Mouse (Mus musculus): ENCODE results near the gene Htr5b. TPM values are rescaled to one million over a fixed set of nuclear protein-coding genes. Genes with fewer than 3 reads are reported as not detected.

Htr5b gene
- polyA plus RNA-seq, 1 experiment from 2014 or later = 1.2 TPM

DNA sequence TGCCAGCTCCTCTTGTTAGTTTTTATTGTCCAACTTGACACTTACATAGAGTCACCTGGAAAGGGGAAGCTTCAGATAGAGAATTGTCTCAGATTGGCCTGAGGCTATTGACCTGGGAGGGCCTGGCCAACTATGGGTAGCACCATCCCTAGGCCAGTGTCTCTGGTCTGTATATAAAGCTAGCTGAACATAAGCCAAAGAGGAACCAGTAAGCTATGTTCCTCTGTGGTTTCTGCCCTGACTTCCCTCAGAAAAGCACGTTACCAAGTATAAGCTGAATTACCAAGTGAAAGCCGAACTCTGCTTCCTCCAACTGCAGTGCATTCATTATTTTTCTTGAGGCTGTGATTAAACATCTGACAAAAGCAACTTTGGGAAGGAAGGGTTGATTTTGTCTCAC lies 19.5 kb downstream of the Htr5b start:
- Histone ChIP-seq H3K9ac (ENCODE audit: low read depth, low read length) (no peak overlapping the region), H3K9me3 (replicated peaks; ENCODE audit: low read length) (no peaks in the 10 kb centered on the region), H3K4me3 (replicated peaks; ENCODE audit: low read depth, low read length) (no peak overlapping the region), H3K27me3 (ENCODE audit: insufficient read depth, low read length) (no peaks in the 10 kb centered on the region), H3K36me3 (ENCODE audit: insufficient read depth, low read length) (0 out of 2 replicates have a peak, but pooled peaks cover 2% of the 10 kb centered on the region), H3K4me2 (ENCODE audit: low read length) (no peak overlapping the region), H3K4me1 (replicated peaks; ENCODE audit: insufficient read depth, low read length) (no peaks in the 10 kb centered on the region), H3K27ac (no peak overlapping the region)
- WGBS = 90% methylated on average over 2 of the region's 2 CpGs
- TF ChIP-seq CTCF (IDR thresholded peaks at IDR 0.05; ENCODE audit: low read depth) = no peak
- DNase-seq (ENCODE audit: low spot score) = no peak
- no peak for ATAC-seq (replicated peaks; ENCODE audit: low FRiP score, low read depth)

- no peak overlapping the region for H3K9ac ChIP-seq (ENCODE audit: low read depth, low read length)
- H3K27ac ChIP-seq = no peak overlapping the region
- no peaks in the 10 kb centered on the region for H3K4me1 ChIP-seq (replicated peaks; ENCODE audit: insufficient read depth, low read length)
- H3K4me3 ChIP-seq (replicated peaks; ENCODE audit: low read depth, low read length) = no peak overlapping the region
- no peaks in the 10 kb centered on the region for H3K27me3 ChIP-seq (ENCODE audit: insufficient read depth, low read length)
- WGBS = 95% methylated on average over 4 of the region's 4 CpGs
- TF ChIP-seq CTCF (IDR thresholded peaks at IDR 0.05; ENCODE audit: low read depth) = no peak
- H3K9me3 ChIP-seq (replicated peaks; ENCODE audit: low read length) = no peaks in the 10 kb centered on the region
- no peak for DNase-seq (ENCODE audit: low spot score)
- ATAC-seq (replicated peaks; ENCODE audit: low FRiP score, low read depth) = no peak
- peaks cover 40% of the 10 kb centered on the region; the same call in 1 of the 2 replicates for H3K36me3 ChIP-seq (ENCODE audit: insufficient read depth, low read length)
- no peak overlapping the region for H3K4me2 ChIP-seq (ENCODE audit: low read length)
Observed at GRCm38 (mm10) chr1:121497093-121497492, 31.2 kb downstream of the Htr5b start.

- Histone ChIP-seq H3K9me3 (replicated peaks; ENCODE audit: low read length) (no peaks in the 10 kb centered on the region), H3K4me3 (replicated peaks; ENCODE audit: low read depth, low read length) (no peak overlapping the region), H3K4me1 (replicated peaks; ENCODE audit: insufficient read depth, low read length) (no peaks in the 10 kb centered on the region), H3K27ac (no peak overlapping the region), H3K9ac (ENCODE audit: low read depth, low read length) (no peak overlapping the region), H3K4me2 (ENCODE audit: low read length) (no peak overlapping the region), H3K27me3 (ENCODE audit: insufficient read depth, low read length) (no peaks in the 10 kb centered on the region), H3K36me3 (ENCODE audit: insufficient read depth, low read length) (peaks cover 39% of the 10 kb centered on the region)
- DNase-seq (ENCODE audit: low spot score) (peak; percentile 44), ATAC-seq (replicated peaks; ENCODE audit: low FRiP score, low read depth) (peak; percentile 77)
- TF ChIP-seq CTCF (IDR thresholded peaks at IDR 0.05; ENCODE audit: low read depth) = peak; percentile 67
- 34% methylated on average over 5 of the region's 5 CpGs for WGBS
Observed at GRCm38 (mm10) chr1:121490241-121490640, 38.0 kb downstream of the Htr5b start.

GRCm38 (mm10) chr1:121486803-121487202 lies 41.5 kb downstream of the Htr5b start:
- 93% methylated on average over 6 of the region's 6 CpGs for WGBS
- H3K36me3 ChIP-seq (ENCODE audit: insufficient read depth, low read length) = peaks cover 28% of the 10 kb centered on the region
- no peak for ATAC-seq (replicated peaks; ENCODE audit: low FRiP score, low read depth)
- H3K9ac ChIP-seq (ENCODE audit: low read depth, low read length) = no peak overlapping the region
- H3K4me2 ChIP-seq (ENCODE audit: low read length) = no peak overlapping the region
- no peak for DNase-seq (ENCODE audit: low spot score)
- H3K27me3 ChIP-seq (ENCODE audit: insufficient read depth, low read length) = no peaks in the 10 kb centered on the region
- H3K9me3 ChIP-seq (replicated peaks; ENCODE audit: low read length) = no peaks in the 10 kb centered on the region
- H3K4me3 ChIP-seq (replicated peaks; ENCODE audit: low read depth, low read length) = no peak overlapping the region
- no peak overlapping the region for H3K27ac ChIP-seq
- H3K4me1 ChIP-seq (replicated peaks; ENCODE audit: insufficient read depth, low read length) = no peaks in the 10 kb centered on the region
- TF ChIP-seq CTCF (IDR thresholded peaks at IDR 0.05; ENCODE audit: low read depth) = no peak

- WGBS = 75% methylated on average over 4 of the region's 4 CpGs
- Histone ChIP-seq H3K4me2 (ENCODE audit: low read length) (no peak overlapping the region), H3K9ac (ENCODE audit: low read depth, low read length) (no peak overlapping the region), H3K27ac (no peak overlapping the region), H3K9me3 (replicated peaks; ENCODE audit: low read length) (no peaks in the 10 kb centered on the region), H3K27me3 (ENCODE audit: insufficient read depth, low read length) (no peaks in the 10 kb centered on the region), H3K4me1 (replicated peaks; ENCODE audit: insufficient read depth, low read length) (no peaks in the 10 kb centered on the region), H3K36me3 (ENCODE audit: insufficient read depth, low read length) (peaks cover 33% of the 10 kb centered on the region), H3K4me3 (replicated peaks; ENCODE audit: low read depth, low read length) (no peak overlapping the region)
- DNase-seq (ENCODE audit: low spot score) (no peak), ATAC-seq (replicated peaks; ENCODE audit: low FRiP score, low read depth) (no peak)
- no peak for TF ChIP-seq CTCF (IDR thresholded peaks at IDR 0.05; ENCODE audit: low read depth)
Observed at GRCm38 (mm10) chr1:121483091-121483490, 45.2 kb downstream of the Htr5b start.

- Histone ChIP-seq H3K4me3 (replicated peaks; ENCODE audit: low read depth, low read length) (no peak overlapping the region), H3K9me3 (replicated peaks; ENCODE audit: low read length) (no peaks in the 10 kb centered on the region), H3K36me3 (ENCODE audit: insufficient read depth, low read length) (peaks cover 36% of the 10 kb centered on the region), H3K4me1 (replicated peaks; ENCODE audit: insufficient read depth, low read length) (no peaks in the 10 kb centered on the region), H3K27ac (no peak overlapping the region), H3K4me2 (ENCODE audit: low read length) (no peak overlapping the region), H3K9ac (ENCODE audit: low read depth, low read length) (no peak overlapping the region), H3K27me3 (ENCODE audit: insufficient read depth, low read length) (no peaks in the 10 kb centered on the region)
- 89% methylated on average over 5 of the region's 5 CpGs for WGBS
- no peak for TF ChIP-seq CTCF (IDR thresholded peaks at IDR 0.05; ENCODE audit: low read depth)
- DNase-seq (ENCODE audit: low spot score) = no peak
- ATAC-seq (replicated peaks; ENCODE audit: low FRiP score, low read depth) = no peak
Observed at GRCm38 (mm10) chr1:121479403-121479802, 48.9 kb downstream of the Htr5b start.
